Mouse (Mus musculus): ENCODE measurements at regions not wholly inside any gene's neighbourhood (a gene's known extent, or its start where the extent isn't known, plus 50 kb on each side); places are given as distances from the start of the nearest gene placed in this dataset.

DNA sequence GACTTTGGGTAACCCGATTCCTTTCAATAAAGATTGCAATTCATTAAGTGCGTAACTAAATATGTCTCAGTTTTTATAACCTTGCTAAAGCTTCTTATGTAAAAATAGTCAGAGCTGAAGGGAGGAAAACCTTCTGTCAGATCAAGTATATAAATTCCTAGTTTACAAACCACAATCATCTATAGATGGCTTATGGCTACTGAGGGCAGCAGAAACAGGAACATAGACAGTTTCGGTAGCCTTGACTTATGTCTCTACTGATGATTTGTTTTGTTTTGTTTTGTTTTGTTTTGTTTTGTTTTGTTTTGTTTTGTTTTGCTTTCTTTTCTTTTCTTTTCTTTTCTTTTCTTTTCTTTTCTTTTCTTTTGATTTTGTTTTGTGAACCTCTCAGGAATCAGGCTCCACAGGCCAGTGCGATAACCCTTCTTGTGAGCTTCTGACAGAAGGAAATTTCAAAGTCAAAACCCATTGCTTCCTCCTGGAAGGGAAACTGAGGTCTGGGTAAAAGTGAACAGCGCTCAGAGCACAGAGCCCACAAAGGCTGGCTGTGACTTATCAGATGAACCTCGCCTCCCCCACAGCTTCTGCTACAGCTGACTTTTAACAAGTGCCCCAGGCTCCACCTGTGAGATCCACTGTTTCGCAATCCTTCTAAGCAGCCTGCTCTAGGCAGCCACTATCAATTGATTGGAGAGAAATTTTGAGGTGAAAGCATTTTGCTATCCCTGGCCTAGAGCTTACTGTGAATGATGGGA is 391.8 kb upstream of the Zfp462 start:
- Histone ChIP-seq H3K4me1 (ENCODE audit: insufficient read depth, low read length) (no peaks in the 10 kb centered on the region), H3K4me3 (ENCODE audit: low read depth, low read length) (no peak overlapping the region), H3K4me2 (ENCODE audit: low read depth, low read length, poor library complexity, severe bottlenecking) (no peak overlapping the region), H3K36me3 (ENCODE audit: insufficient read depth, low read length) (no peaks in the 10 kb centered on the region), H3K27me3 (ENCODE audit: insufficient read depth, low read length) (no peaks in the 10 kb centered on the region), H3K27ac (ENCODE audit: low read depth, low read length) (no peak overlapping the region), H3K9me3 (ENCODE audit: low read length) (no peaks in the 10 kb centered on the region), H3K9ac (replicated peaks; ENCODE audit: low read length, poor library complexity, severe bottlenecking) (no peak overlapping the region)
- DNase-seq (ENCODE audit: low spot score) (no peak), ATAC-seq (ENCODE audit: low FRiP score) (no peak)
- WGBS: 91% methylated on average over 7 of the region's 7 CpGs
- TF ChIP-seq CTCF (IDR thresholded peaks at IDR 0.05): no peak

DNA sequence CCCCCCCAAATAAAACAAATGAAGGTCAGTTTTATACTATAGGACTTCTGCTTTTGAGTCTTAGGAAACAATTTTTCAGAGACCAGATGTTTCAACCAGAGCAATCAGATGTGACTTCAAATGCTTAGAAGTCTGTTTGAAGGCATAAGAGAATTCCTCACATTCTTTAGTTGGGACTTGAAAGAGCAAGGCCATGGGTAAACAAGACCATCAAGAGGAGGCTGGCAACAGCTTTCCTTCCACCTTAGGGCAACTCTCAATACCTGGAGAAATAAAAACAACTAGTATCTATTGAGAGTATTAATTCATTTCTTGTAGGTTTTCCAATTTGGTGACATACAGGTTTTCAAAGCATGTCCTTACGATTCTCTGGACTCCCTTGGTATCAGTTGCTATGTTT is 381.8 kb upstream of the Zfp462 start:
- no peak for ATAC-seq (ENCODE audit: low FRiP score)
- no peak for TF ChIP-seq CTCF (IDR thresholded peaks at IDR 0.05)
- 98% methylated on average over 1 of the region's 1 CpGs for WGBS

GRCm38 (mm10) chr4:54573185-54573584 is 371.7 kb upstream of the Zfp462 start:
- DNase-seq (ENCODE audit: low spot score): no peak
- Histone ChIP-seq H3K9me3 (ENCODE audit: low read length) (no peaks in the 10 kb centered on the region), H3K36me3 (ENCODE audit: insufficient read depth, low read length) (no peaks in the 10 kb centered on the region), H3K4me3 (ENCODE audit: low read depth, low read length) (no peak overlapping the region), H3K27me3 (ENCODE audit: insufficient read depth, low read length) (no peaks in the 10 kb centered on the region), H3K9ac (replicated peaks; ENCODE audit: low read length, poor library complexity, severe bottlenecking) (no peak overlapping the region), H3K4me1 (ENCODE audit: insufficient read depth, low read length) (no peaks in the 10 kb centered on the region), H3K27ac (ENCODE audit: low read depth, low read length) (no peak overlapping the region), H3K4me2 (ENCODE audit: low read depth, low read length, poor library complexity, severe bottlenecking) (no peak overlapping the region)
- ATAC-seq (ENCODE audit: low FRiP score): no peak
- TF ChIP-seq CTCF (IDR thresholded peaks at IDR 0.05): no peak

More for the DNA sequence above, 381.8 kb upstream of the Zfp462 start:
- Histone ChIP-seq H3K27ac (ENCODE audit: low read depth, low read length) (no peak overlapping the region), H3K27me3 (ENCODE audit: insufficient read depth, low read length) (no peaks in the 10 kb centered on the region), H3K4me1 (ENCODE audit: insufficient read depth, low read length) (no peaks in the 10 kb centered on the region), H3K4me2 (ENCODE audit: low read depth, low read length, poor library complexity, severe bottlenecking) (no peak overlapping the region), H3K4me3 (ENCODE audit: low read depth, low read length) (no peak overlapping the region), H3K36me3 (ENCODE audit: insufficient read depth, low read length) (no peaks in the 10 kb centered on the region), H3K9ac (replicated peaks; ENCODE audit: low read length, poor library complexity, severe bottlenecking) (no peak overlapping the region), H3K9me3 (ENCODE audit: low read length) (no peaks in the 10 kb centered on the region)
- no peak for DNase-seq (ENCODE audit: low spot score)

GRCm38 (mm10) chr4:54587197-54587596 is 357.7 kb upstream of the Zfp462 start:
- DNase-seq (ENCODE audit: low spot score): peak; percentile 63
- Histone ChIP-seq H3K9ac (replicated peaks; ENCODE audit: low read length, poor library complexity, severe bottlenecking) (no peak overlapping the region), H3K9me3 (ENCODE audit: low read length) (no peaks in the 10 kb centered on the region), H3K27me3 (ENCODE audit: insufficient read depth, low read length) (no peaks in the 10 kb centered on the region), H3K4me1 (ENCODE audit: insufficient read depth, low read length) (no peaks in the 10 kb centered on the region), H3K36me3 (ENCODE audit: insufficient read depth, low read length) (no peaks in the 10 kb centered on the region), H3K27ac (ENCODE audit: low read depth, low read length) (no peak overlapping the region), H3K4me2 (ENCODE audit: low read depth, low read length, poor library complexity, severe bottlenecking) (no peak overlapping the region), H3K4me3 (ENCODE audit: low read depth, low read length) (no peak overlapping the region)
- ATAC-seq (ENCODE audit: low FRiP score): peak; percentile 52; the same call in 1 of the 2 replicates
- 72% methylated on average over 6 of the region's 6 CpGs for WGBS
- TF ChIP-seq CTCF (IDR thresholded peaks at IDR 0.05): no peak

GRCm38 (mm10) chr4:54588704-54589103 is 356.1 kb upstream of the Zfp462 start:
- Histone ChIP-seq H3K36me3 (ENCODE audit: insufficient read depth, low read length) (no peaks in the 10 kb centered on the region), H3K9ac (replicated peaks; ENCODE audit: low read length, poor library complexity, severe bottlenecking) (no peak overlapping the region), H3K4me2 (ENCODE audit: low read depth, low read length, poor library complexity, severe bottlenecking) (no peak overlapping the region), H3K27me3 (ENCODE audit: insufficient read depth, low read length) (no peaks in the 10 kb centered on the region), H3K27ac (ENCODE audit: low read depth, low read length) (no peak overlapping the region), H3K4me1 (ENCODE audit: insufficient read depth, low read length) (no peaks in the 10 kb centered on the region), H3K9me3 (ENCODE audit: low read length) (no peaks in the 10 kb centered on the region), H3K4me3 (ENCODE audit: low read depth, low read length) (no peak overlapping the region)
- ATAC-seq (ENCODE audit: low FRiP score) (no peak), DNase-seq (ENCODE audit: low spot score) (no peak)
- no peak for TF ChIP-seq CTCF (IDR thresholded peaks at IDR 0.05)
- WGBS: 79% methylated on average over 6 of the region's 6 CpGs

GRCm38 (mm10) chr4:54601671-54602512 is 343.0 kb upstream of the Zfp462 start:
- no peak for TF ChIP-seq CTCF (IDR thresholded peaks at IDR 0.05)
- Histone ChIP-seq H3K36me3 (ENCODE audit: insufficient read depth, low read length) (no peaks in the 10 kb centered on the region), H3K27me3 (ENCODE audit: insufficient read depth, low read length) (no peaks in the 10 kb centered on the region), H3K4me2 (ENCODE audit: low read depth, low read length, poor library complexity, severe bottlenecking) (no peak overlapping the region), H3K9ac (replicated peaks; ENCODE audit: low read length, poor library complexity, severe bottlenecking) (no peak overlapping the region), H3K4me1 (ENCODE audit: insufficient read depth, low read length) (no peaks in the 10 kb centered on the region), H3K27ac (ENCODE audit: low read depth, low read length) (peak overlapping the region; percentile 32; the same call in 1 of the 2 replicates), H3K9me3 (ENCODE audit: low read length) (no peaks in the 10 kb centered on the region), H3K4me3 (ENCODE audit: low read depth, low read length) (no peak overlapping the region)
- peak; percentile 27; the same call in 1 of the 2 replicates for ATAC-seq (ENCODE audit: low FRiP score)
- WGBS: 35% methylated on average over 15 of the region's 15 CpGs
- peak; percentile 65 for DNase-seq (ENCODE audit: low spot score)

Data from midbrain, postnatal 0 days (tissue).